Mouse (Mus musculus) layer of hippocampus, adult 9-11 months (tissue): ENCODE measurements around the gene Kcnk4.
"Not testable (repeated sequence)": the region's sequence is repeated elsewhere in the genome, so short reads cannot be mapped to it uniquely, and the experiment has no call there.

Experiments
- DNase-seq: peaks from one replicate; pipeline ENCODE4 v3.0.0; 2022

Gene Kcnk4

DNA sequence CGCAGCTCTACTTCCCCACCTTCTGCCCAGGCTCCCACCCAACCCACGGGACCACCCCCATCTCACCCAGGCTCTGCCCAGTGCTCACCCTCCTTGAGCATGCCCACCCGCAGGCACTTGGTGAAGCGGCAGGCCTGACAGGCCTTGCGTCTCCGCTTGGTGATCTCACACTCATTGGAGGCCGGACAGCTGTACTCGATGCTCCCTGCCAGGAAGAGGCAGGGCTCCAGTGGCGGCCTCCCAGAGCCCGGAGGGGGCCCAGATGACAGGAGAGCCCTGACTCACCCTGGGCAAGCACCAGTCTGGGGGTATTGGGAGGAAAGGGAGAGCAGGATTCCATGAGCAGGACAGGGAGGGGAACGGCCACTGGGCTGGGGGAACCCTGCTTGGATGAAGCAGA, 20.3 kb downstream of the Kcnk4 start:
- peak; percentile 7 for DNase-seq

DNA sequence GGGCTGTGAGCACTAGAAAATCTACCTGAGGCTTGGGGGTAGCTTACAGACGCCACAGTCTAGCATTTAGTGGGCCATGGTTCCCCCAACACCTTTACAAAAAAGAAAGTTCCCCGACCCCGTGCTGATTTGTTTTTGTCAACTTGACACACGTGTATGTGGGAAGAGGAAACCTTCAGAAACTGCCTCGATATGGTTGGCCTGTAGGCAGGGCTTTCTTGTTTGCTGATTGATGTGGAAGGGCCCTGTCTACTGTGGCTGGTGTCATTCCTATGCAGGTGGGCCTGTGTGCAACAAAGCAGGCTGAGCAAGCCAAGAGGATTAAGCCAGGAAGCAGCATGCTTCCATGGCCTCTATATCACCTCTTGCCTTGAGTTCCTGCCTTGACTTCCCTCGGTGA, 21.3 kb downstream of the Kcnk4 start:
- no peak for DNase-seq

GRCm38 (mm10) chr19:6912205-6912970, 21.9 kb downstream of the Kcnk4 start:
- DNase-seq: peak; percentile 5

DNA sequence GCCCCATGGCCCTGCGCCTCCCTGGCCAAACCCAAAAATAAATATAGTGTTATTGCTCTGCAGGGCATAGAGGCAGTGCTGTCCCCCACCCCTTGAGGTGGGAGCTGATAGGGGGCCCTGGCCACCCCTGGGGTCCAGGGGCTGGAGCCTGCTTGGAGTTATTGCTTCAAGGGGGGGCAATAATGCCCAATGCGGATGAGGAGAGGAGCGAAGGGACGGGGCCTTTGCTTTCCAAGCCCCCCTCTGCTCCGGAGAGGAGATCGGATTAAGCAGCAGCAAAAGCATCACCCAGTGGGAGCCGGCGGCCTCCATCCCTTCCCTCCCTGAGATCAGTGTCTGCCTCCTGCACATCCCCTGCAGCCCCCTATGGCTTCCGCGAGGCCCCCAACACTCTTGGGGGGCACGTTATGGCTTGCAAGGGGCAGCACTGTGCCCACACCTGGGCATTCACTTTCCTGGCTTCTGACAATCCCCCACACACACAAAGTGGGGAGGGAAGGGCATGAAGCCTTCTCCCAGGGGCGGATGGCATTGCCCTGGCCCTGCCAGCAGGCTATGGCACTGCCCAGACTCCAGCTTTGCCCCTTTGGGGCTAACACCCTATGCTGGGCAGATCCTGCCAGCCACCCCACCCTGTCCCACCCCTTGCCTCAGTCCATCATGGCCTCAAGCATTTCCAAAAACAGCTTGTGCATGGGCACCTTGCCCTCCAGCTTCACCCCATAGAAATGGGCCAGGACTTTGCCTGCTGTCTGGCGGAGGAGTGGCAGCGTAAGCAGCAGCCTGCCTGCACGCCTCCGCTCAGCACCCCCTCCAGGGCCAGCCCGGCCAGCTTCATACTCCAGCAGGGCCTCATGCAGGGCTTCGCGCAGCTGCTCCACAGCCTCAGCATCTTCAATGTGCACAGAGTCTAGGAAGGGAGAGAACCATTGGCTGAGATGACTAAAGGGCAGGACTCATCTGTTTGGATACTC, 22.9 kb downstream of the Kcnk4 start:
- peak; percentile 27 for DNase-seq

DNA sequence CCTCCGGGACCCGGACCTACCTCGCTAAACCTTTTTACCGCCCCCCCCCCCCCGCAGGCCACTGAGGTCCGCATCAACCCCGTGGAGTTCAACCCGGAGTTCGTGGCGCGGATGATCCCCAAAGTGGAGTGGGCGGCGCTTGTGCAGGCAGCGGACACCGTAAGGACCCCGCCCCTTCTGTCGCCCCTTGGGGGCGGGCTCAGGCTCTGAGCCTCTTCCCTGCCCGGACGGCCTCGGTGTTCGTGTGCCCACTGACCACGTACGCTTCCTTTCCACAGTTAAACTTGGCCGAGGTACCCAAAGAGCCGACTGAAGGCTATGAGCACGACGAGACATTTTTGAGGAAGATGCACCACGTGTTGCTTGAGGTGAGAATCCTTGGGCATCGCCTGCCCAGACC, 24.0 kb downstream of the Kcnk4 start:
- peak; percentile 72 for DNase-seq

DNA sequence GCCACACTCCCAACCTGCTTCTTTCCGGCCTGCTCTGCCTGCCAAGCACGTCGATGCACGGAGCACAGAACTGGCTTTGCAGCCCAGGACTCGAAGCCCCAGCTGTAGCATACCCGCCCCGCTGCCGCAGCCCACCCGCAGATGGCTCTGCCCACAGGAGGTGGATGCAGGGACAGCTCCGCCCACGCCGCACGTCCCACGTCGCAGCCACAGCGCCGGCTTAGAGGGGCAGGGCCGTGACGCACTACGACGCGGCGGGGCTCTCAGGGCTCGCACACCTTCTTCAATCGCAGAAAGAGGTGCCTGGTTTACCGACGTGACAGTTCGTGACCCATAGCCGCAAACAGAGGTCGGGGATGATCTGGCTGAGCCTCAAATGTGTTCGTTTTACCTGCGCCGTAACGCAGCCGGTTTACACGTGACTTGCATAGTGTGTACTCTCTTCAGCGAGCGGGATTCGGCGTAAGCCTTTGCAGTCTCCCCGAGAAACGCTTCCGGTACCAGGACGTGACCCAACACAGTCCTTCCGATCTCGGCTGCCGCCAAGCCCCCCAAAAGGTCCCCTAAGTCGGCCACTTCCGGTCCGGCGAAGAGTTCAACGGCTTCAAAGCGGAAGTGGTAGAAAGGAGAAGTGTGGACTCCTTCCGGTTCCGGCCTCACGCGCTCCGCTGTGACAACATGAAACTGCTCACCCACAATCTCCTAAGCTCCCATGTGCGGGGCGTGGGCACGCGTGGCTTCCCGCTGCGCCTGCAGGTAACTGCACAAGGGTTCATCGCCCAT, 24.6 kb downstream of the Kcnk4 start, which contains the start of the genes Trmt112 and Prdx5:
TSS of gene Trmt112 (plus strand) at position 192 of the 783 bp plus-strand sequence.
TSS of gene Prdx5 (minus strand) at position 600 of the 783 bp plus-strand sequence.
- DNase-seq: peak; percentile 96

DNA sequence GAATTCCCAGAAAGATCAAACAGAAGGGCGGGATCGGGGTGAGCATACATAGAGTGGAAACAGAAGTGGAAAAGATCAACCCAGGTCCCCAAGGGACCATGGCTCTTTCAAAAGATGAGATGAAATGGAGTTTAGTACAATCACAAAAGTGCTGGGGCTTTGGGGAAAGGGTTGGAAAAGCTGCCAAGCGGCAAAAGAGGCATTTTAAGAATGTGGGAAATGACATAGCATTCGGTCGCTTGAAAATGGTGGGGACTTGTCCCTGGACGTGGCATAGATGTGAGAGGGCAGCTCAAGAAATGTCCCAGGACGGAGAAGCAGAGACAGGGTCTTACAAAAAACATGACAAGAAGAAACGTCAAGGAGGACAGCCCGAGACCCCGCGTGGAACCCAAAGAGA, 25.3 kb downstream of the Kcnk4 start:
- no peak for DNase-seq

- DNase-seq: peak; percentile 8
Measured at GRCm38 (mm10) chr19:6907811-6908540, 26.3 kb downstream of the Kcnk4 start.

DNA sequence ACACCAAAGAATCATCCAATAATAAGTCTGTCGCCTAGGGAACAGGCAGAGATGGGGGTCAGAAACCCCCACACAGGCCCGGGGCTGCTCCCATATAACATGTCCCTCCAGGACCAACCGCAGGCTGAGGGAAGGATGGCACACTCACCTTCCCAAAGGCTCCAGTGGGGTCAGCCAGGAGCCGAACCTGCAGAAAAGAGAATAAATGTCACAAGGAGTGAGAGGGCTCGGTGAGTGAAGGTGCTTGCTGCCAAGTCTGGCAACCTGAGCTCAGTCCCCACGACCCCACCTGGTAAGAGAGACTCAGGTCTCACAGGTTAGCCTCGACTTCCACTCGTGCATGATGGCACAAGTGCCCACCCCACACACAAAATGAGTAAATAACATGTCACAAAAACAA, 27.2 kb downstream of the Kcnk4 start:
- DNase-seq: no peak

- DNase-seq: no peak
Measured at GRCm38 (mm10) chr19:6906199-6906598, 28.1 kb downstream of the Kcnk4 start.

- DNase-seq: no peak
Measured at GRCm38 (mm10) chr19:6905498-6906159, 28.7 kb downstream of the Kcnk4 start.

DNA sequence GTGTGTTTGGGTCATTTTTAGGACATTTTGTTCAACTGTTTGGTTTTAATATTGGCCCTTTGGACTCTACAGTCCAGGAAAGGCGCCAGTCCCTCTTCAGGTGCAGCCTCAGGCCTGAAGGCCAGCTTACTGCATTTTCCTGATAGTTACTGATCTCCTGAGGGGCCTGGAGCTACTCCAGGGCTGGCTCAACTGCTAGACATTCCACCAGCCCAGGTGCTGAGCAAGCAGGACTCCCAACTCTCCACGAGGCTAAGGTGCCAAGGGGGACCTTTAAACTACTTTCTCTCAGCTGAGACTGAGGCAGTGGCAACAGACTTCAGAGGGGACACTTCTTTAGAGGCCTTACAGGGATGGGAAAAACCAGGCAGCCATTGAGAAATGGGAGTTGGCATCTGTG, 29.5 kb downstream of the Kcnk4 start:
- DNase-seq: no peak

DNA sequence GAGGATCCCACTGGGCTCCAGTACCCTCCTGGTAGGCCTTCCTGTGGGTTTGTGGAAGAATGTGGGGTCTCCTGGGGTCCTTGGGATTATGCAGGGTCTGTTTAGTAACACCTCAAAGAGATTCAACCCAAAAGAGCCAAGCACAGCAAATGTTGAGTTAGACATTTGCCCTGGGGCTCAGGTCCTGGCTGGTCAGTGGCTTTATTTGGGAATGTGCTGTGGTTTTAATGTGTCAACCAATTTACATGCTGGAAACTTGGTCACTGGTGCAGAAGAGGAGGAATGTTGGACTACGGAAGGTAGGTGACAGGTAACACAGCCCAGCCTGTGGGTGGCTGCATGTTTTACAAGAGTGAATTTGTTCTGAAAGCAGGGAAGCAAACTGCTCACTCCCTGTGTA, 31.3 kb downstream of the Kcnk4 start:
- no peak for DNase-seq

GRCm38 (mm10) chr19:6899641-6900040, 34.7 kb downstream of the Kcnk4 start:
- no peak for DNase-seq

- DNase-seq: not testable (repeated sequence)
Measured at GRCm38 (mm10) chr19:6895608-6896305, 38.6 kb downstream of the Kcnk4 start.

- no peak for DNase-seq
Measured at GRCm38 (mm10) chr19:6893731-6894451, 40.4 kb downstream of the Kcnk4 start.

DNA sequence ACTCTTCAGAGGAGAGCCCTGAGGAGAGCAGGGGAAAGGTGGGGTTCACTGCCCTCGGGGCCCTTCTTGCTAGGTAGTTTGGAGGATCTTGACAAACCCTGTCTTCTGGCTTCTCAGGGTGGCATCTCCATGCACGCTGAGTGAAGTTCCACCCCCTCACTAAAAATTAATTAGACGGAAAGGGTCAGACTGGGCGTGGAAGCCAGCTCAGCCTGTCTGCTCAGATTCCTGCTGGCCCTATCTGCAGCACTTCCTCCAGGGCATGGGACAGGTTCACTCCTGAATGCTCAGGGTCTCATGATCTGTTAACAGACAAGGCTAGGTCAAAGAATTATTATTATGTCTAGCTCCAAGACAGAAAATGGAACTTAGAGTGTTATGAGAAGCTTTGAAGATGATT, 41.8 kb downstream of the Kcnk4 start:
- no peak for DNase-seq

DNA sequence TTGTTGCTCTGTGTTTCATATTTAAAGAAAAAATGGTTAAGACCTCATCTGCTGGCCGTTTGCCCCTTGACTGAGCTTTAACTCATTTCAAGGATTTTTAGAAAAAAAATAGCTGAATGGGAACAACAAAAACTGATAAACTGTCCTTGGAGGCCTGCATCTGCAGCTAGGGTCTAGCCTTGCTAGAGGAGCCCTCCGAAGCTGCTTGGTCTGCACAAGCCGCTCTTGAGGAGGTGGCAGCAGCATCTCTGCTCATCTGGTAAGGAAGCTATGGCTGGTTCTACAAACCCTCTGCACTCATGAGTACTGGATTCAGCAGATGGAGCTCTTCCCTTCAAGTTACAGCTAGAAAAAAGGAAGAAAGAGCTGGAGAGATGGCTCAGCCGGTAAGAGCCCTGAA, 56.4 kb downstream of the Kcnk4 start:
- no peak for DNase-seq

- no peak for DNase-seq
Measured at GRCm38 (mm10) chr19:6876799-6877198, 57.5 kb downstream of the Kcnk4 start.

GRCm38 (mm10) chr19:6875834-6876233, 58.5 kb downstream of the Kcnk4 start:
- DNase-seq: no peak
